Mouse (Mus musculus) small intestine, adult 2 months (tissue): Measurements from ENCODE around the gene Pifo. TPM values are rescaled to one million over a fixed set of nuclear protein-coding genes. Genes with fewer than 3 reads are reported as not detected.
"Not testable (repeated sequence)": the region's sequence is repeated elsewhere in the genome, so short reads cannot be mapped to it uniquely, and the experiment has no call there.

Source experiments
- H3K27ac ChIP-seq: fragments of 200-500 bp; 2 replicates; pipeline ENCODE4 v1.5.1; 2012; ENCODE audit warnings: low read depth, low read length, control low read depth, inconsistent platforms; ENCODE audit not compliant: insufficient read depth
- H3K27me3 ChIP-seq: fragments of 200-500 bp; 2 replicates; pipeline ENCODE4 v1.6.1; 2012; ENCODE audit warnings: mild to moderate bottlenecking, moderate library complexity, low read length, inconsistent platforms; ENCODE audit not compliant: control insufficient read depth, insufficient read depth
- H3K36me3 ChIP-seq: fragments of 200-500 bp; 2 replicates; pipeline ENCODE4 v1.6.1; 2012; ENCODE audit warnings: mild to moderate bottlenecking, low read length, control low read depth, inconsistent platforms; ENCODE audit not compliant: control insufficient read depth, insufficient read depth
- H3K4me1 ChIP-seq: fragments of 200-500 bp; 2 replicates; pipeline ENCODE4 v1.6.1; 2012; ENCODE audit warnings: low read length, inconsistent platforms, mixed read lengths; ENCODE audit not compliant: control insufficient read depth, insufficient read depth, insufficient read length
- H3K4me3 ChIP-seq: fragments of 200-500 bp; 2 replicates; pipeline ENCODE4 v1.5.1; 2012; ENCODE audit warnings: low read depth, mild to moderate bottlenecking, control low read depth, inconsistent platforms, low read length, moderate library complexity
- CTCF ChIP-seq: fragments of 200-500 bp; IDR thresholded peaks from 2 replicates; pipeline ENCODE4 v1.5.1; 2012; ENCODE audit warnings: low read depth, mild to moderate bottlenecking, control low read depth, inconsistent platforms, low read length, moderate library complexity, mixed read lengths; ENCODE audit not compliant: insufficient replicate concordance, insufficient read length; ENCODE audit errors: extremely low read depth
- POLR2A ChIP-seq: fragments of 200-500 bp; IDR thresholded peaks from 2 replicates; pipeline ENCODE4 v1.6.1; 2012; ENCODE audit warnings: low read depth, mild to moderate bottlenecking, control low read depth, inconsistent platforms, low read length, moderate library complexity
- WGBS: fragments of 180-500 bp; shearing (Covaris S2); methylation state at CpG from one replicate; pipeline ENCODE4 v1.1.7; 2018; 5-methylcytosine and 5-hydroxymethylcytosine counted together
- polyA plus RNA-seq: library from polyadenylated mRNA; depleted of rRNA; stranded (reverse); fragments of >200 nt; gene quantifications from 2 replicates; pipeline ENCODE4 v1.2.3, GENCODE M21; 2012; rRNA removed

Gene Pifo
- not detected in 2 replicates for polyA plus RNA-seq

GRCm38 (mm10) chr3:106014546-106014945, at the start of gene Pifo:
Gene Pifo (minus strand): TSS chr3:106014646.
- TF ChIP-seq CTCF: no peak
- no peak for TF ChIP-seq POLR2A
- H3K27me3 ChIP-seq: no peaks in the 10 kb centered on the region
- H3K4me3 ChIP-seq: no peak within 1 kb of the TSS
- H3K4me1 ChIP-seq: no peaks in the 10 kb centered on the region
- no peak within 1 kb of the TSS for H3K27ac ChIP-seq
- no peaks in the 10 kb centered on the region for H3K36me3 ChIP-seq
- 85% methylated on average over 2 of the region's 2 CpGs for WGBS

DNA sequence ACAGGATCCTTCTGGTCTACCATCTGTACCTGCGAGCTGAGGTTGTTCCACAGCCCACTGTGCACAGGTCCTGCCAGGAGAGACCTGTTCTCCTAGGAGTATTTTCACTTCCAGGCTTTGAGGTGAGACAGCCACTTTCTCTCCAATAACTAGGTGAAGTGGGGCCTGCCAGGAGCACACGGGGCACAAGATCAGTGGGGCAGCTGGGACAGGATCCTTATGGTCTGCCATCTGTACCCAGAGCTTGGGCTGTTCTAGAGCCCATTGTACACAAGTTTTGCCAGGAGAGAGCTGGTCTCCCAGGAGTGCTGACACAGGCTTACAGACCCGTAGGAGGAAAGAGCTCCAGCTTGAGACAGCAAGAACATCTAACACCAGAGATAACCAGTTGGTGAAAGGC, 43.5 kb upstream of the Pifo start:
- no peak overlapping the region for H3K4me3 ChIP-seq
- no peaks in the 10 kb centered on the region for H3K27me3 ChIP-seq
- WGBS: 68% methylated on average over 3 of the region's 3 CpGs
- H3K27ac ChIP-seq: no peak overlapping the region
- TF ChIP-seq POLR2A: no peak
- no peaks in the 10 kb centered on the region for H3K36me3 ChIP-seq
- H3K4me1 ChIP-seq: no peaks in the 10 kb centered on the region

DNA sequence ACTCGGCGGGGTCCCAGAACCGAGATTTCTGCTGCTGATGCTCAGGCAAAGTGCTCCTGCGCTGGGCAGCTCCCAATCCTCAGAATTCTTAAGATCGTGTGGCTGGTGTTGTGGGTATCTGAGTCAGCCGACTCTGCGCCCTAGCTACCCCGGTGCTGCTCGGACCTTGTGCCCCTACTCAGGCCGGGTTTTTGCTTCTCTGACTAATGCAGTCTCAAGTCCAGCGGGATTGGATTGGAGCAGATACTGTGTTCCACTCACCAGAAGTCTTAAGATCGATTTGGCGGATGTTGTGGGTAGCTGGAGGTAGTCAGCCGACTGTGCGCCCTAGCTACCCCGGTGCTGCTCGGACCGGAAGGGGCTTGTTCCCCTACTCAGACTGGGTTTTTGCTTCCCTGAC, 37.5 kb upstream of the Pifo start:
- H3K27me3 ChIP-seq: no peaks in the 10 kb centered on the region
- no peak for TF ChIP-seq POLR2A
- TF ChIP-seq CTCF: no peak
- no peaks in the 10 kb centered on the region for H3K4me1 ChIP-seq
- H3K27ac ChIP-seq: no peak overlapping the region
- WGBS: 63% methylated on average over 18 of the region's 18 CpGs
- no peak overlapping the region for H3K4me3 ChIP-seq
- H3K36me3 ChIP-seq: no peaks in the 10 kb centered on the region

- 61% methylated on average over 2 of the region's 2 CpGs for WGBS
- H3K27ac ChIP-seq: no peak overlapping the region
- H3K36me3 ChIP-seq: no peaks in the 10 kb centered on the region
- no peaks in the 10 kb centered on the region for H3K4me1 ChIP-seq
- TF ChIP-seq POLR2A (no peak), CTCF (no peak)
- no peaks in the 10 kb centered on the region for H3K27me3 ChIP-seq
- no peak overlapping the region for H3K4me3 ChIP-seq
Observed at GRCm38 (mm10) chr3:106040306-106040705, 25.9 kb upstream of the Pifo start.

DNA sequence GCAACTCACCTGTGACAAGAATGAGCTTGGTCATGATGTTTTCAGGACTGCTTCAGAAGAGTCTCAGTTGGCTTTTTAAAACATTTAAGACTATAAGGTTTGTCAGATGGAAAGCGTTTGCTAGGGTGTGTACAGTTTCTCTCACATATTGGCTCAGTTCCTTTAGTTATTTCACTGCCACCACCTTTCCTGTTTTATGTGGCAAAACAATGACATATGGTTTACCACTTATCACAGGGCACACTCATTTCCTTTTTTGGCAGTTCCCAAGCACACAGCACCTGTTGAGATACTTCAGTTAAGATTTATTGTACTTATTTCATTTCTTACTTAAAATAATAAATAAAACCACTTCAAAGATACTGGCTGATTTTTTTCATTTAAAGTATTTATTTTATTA, 18.3 kb upstream of the Pifo start, which contains the start of gene Chil5:
Chil5 (minus strand) TSS at position 34 of the 400 bp plus-strand sequence.
- Histone ChIP-seq H3K36me3 (no peaks in the 10 kb centered on the region), H3K27me3 (no peaks in the 10 kb centered on the region), H3K27ac (no peak within 1 kb of the TSS), H3K4me3 (no peak within 1 kb of the TSS), H3K4me1 (no peaks in the 10 kb centered on the region)
- TF ChIP-seq CTCF: no peak
- TF ChIP-seq POLR2A: no peak
- WGBS: 56% methylated on average over 1 of the region's 1 CpGs

DNA sequence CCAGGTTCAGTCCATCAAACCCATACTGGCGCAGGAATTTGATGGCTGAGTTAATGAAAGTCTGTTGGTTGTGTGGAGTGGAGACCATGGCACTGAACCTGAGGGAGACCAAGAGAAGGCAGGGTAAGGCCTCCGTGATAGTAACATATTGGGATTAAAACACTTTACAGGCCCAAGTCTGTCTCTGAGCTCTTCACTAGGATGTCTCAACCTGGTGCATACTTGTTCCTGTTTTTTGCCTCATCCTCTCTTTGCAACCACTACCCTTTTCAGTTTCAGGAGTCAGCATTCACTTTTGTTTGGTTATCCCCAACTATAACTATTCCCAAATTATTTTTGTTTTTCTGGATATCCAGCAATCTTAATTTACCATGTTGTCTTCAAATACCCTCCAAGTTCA, 9.7 kb upstream of the Pifo start:
- Histone ChIP-seq H3K27ac (no peak overlapping the region), H3K4me1 (no peaks in the 10 kb centered on the region), H3K4me3 (no peak overlapping the region), H3K36me3 (no peaks in the 10 kb centered on the region), H3K27me3 (no peaks in the 10 kb centered on the region)
- WGBS: 81% methylated on average over 2 of the region's 2 CpGs
- no peak for TF ChIP-seq POLR2A
- no peak for TF ChIP-seq CTCF

DNA sequence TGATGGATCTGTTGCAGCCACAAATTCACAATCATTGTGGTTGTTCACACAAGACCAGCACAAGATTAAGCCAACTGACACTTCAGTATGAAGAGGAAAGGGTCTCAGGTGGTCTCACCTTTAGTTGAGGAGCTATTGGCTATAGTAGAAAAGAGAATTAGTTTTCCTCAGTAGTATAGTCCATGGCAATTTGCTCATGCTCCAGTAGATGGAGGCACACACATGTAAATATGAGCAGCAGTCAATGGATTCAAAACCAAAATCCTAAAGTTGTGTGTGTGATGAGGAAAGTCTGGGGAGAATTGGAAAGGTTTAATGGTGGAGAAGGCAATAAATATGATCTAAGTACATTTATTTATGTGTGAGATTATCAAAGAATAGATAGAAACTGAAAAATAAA, 7.4 kb upstream of the Pifo start:
- TF ChIP-seq CTCF (no peak), POLR2A (no peak)
- Histone ChIP-seq H3K36me3 (no peaks in the 10 kb centered on the region), H3K4me3 (no peak overlapping the region), H3K27me3 (no peaks in the 10 kb centered on the region), H3K4me1 (no peaks in the 10 kb centered on the region), H3K27ac (no peak overlapping the region)

- H3K4me3 ChIP-seq, H3K27ac ChIP-seq, H3K27me3 ChIP-seq, H3K4me1 ChIP-seq, H3K36me3 ChIP-seq: not testable (repeated sequence)
- 55% methylated on average over 10 of the region's 10 CpGs for WGBS
Observed at GRCm38 (mm10) chr3:106003360-106003759, 11.1 kb downstream of the Pifo start.
